Mouse (Mus musculus) CH12.LX (cell line): Measurements from ENCODE around the gene Zc3h15. TPM values are rescaled to one million over a fixed set of nuclear protein-coding genes. Genes with fewer than 3 reads are reported as not detected.

Experiments used
- DNase-seq: peaks from one replicate; pipeline ENCODE4 v3.0.0-alpha.2; 2013; ENCODE audit errors: extremely low read depth
- H3K27ac ChIP-seq: 2 replicates; pipeline ENCODE4 v1.5.1; 2012; ENCODE audit warnings: low read depth, mild to moderate bottlenecking, control low read depth, moderate library complexity; ENCODE audit not compliant: insufficient read depth
- H3K27me3 ChIP-seq: replicated peaks from 2 replicates; pipeline ENCODE3; 2012; ENCODE audit warnings: inconsistent platforms
- H3K36me3 ChIP-seq, 2 experiments: replicated peaks in 1 of 2; 2 replicates each; pipeline versions ENCODE3 to v1.6.1; 2012; ENCODE audit warnings: inconsistent platforms in 1 of 2, low read length in 1 of 2, mild to moderate bottlenecking in 1 of 2, mixed read lengths in 1 of 2, moderate library complexity in 1 of 2; ENCODE audit not compliant: control insufficient read depth in 1 of 2, insufficient read depth in 1 of 2
- H3K4me1 ChIP-seq, 2 experiments: 2 replicates each; pipeline ENCODE4 v1.6.1; 2012; ENCODE audit warnings: inconsistent platforms in 1 of 2, moderate library complexity in 1 of 2; ENCODE audit not compliant: insufficient read depth in 2 of 2, control insufficient read depth in 1 of 2
- H3K4me2 ChIP-seq: 2 replicates; pipeline ENCODE4 v1.6.1; 2012; ENCODE audit warnings: low read depth, mild to moderate bottlenecking, control low read depth; ENCODE audit not compliant: poor library complexity, insufficient read depth, severe bottlenecking
- H3K4me3 ChIP-seq, 3 experiments: fragments of 150-350 bp in 1 of 3; sonication (generic) in 1 of 3; replicated peaks in 1 of 3; 2 replicates each; pipeline versions ENCODE3 to v1.5.1; 2011 to 2012; ENCODE audit warnings: low read depth in 2 of 3, low read length in 2 of 3, mild to moderate bottlenecking in 2 of 3, moderate library complexity in 2 of 3, control low read depth in 1 of 3, improper control_type of control experiment in 1 of 3, inconsistent platforms in 1 of 3, mixed read lengths in 1 of 3; ENCODE audit not compliant: poor library complexity in 1 of 3
- H3K79me2 ChIP-seq: replicated peaks from 2 replicates; pipeline ENCODE4 v1.6.1; 2012; ENCODE audit warnings: mild to moderate bottlenecking, moderate library complexity; ENCODE audit not compliant: control insufficient read depth, poor library complexity, insufficient read depth, severe bottlenecking; ENCODE audit errors: extremely low read depth
- H3K9ac ChIP-seq: 2 replicates; pipeline ENCODE4 v1.6.1; 2012; ENCODE audit warnings: low read depth, mild to moderate bottlenecking, control low read depth, moderate library complexity; ENCODE audit not compliant: insufficient read depth
- H3K9me3 ChIP-seq: replicated peaks from 2 replicates; pipeline ENCODE3; 2012; ENCODE audit warnings: low read length, inconsistent platforms, mixed read lengths
- CHD1 ChIP-seq: IDR thresholded peaks from 2 replicates; pipeline ENCODE4 v1.6.1; 2012; ENCODE audit warnings: low read depth, low read length, improper control_type of control experiment, inconsistent platforms
- CTCF ChIP-seq, 2 experiments: IDR thresholded peaks in 1 of 2; conservative IDR thresholded peaks in 1 of 2; 2 replicates each; pipeline ENCODE4 v1.5.1; 2011 to 2012; ENCODE audit warnings: low read depth in 2 of 2, low read length in 2 of 2, improper control_type of control experiment in 1 of 2, inconsistent platforms in 1 of 2, mild to moderate bottlenecking in 1 of 2, moderate library complexity in 1 of 2
- ETS1 ChIP-seq: conservative IDR thresholded peaks from 2 replicates; pipeline ENCODE4 v1.6.1; 2012; ENCODE audit warnings: low read depth, mild to moderate bottlenecking, inconsistent platforms, low read length, improper control_type of control experiment, moderate library complexity
- GABPA ChIP-seq: IDR thresholded peaks from 2 replicates; pipeline ENCODE4 v1.6.1; 2012; ENCODE audit warnings: low read depth, low read length, improper control_type of control experiment, inconsistent platforms; ENCODE audit not compliant: insufficient replicate concordance
- HCFC1 ChIP-seq: IDR thresholded peaks from 2 replicates; pipeline ENCODE4 v1.6.1; 2012; ENCODE audit warnings: low read depth, mild to moderate bottlenecking, inconsistent platforms, low read length, improper control_type of control experiment
- IRF4 ChIP-seq: IDR thresholded peaks from 2 replicates; pipeline ENCODE4 v1.6.1; 2014; ENCODE audit warnings: low read depth, mild to moderate bottlenecking, inconsistent platforms, low read length, improper control_type of control experiment
- JUN ChIP-seq: IDR thresholded peaks from 2 replicates; pipeline ENCODE4 v1.6.1; 2011; ENCODE audit warnings: low read depth, mild to moderate bottlenecking, low read length, improper control_type of control experiment, moderate library complexity; ENCODE audit not compliant: insufficient read depth
- KAT2A ChIP-seq: IDR thresholded peaks from 2 replicates; pipeline ENCODE4 v1.6.1; 2012; ENCODE audit warnings: low read length, improper control_type of control experiment, inconsistent platforms; ENCODE audit not compliant: insufficient replicate concordance
- MAFK ChIP-seq: IDR thresholded peaks from 2 replicates; pipeline ENCODE4 v1.6.1; 2011; ENCODE audit warnings: low read length, improper control_type of control experiment; ENCODE audit not compliant: insufficient replicate concordance
- MAZ ChIP-seq: IDR thresholded peaks from 2 replicates; pipeline ENCODE4 v1.6.1; 2012; ENCODE audit warnings: low read depth, mild to moderate bottlenecking, inconsistent platforms, low read length, improper control_type of control experiment, moderate library complexity
- MEF2A ChIP-seq: IDR thresholded peaks from 2 replicates; pipeline ENCODE4 v1.6.1; 2014; ENCODE audit warnings: low read depth, mild to moderate bottlenecking, inconsistent platforms, low read length, improper control_type of control experiment, borderline replicate concordance
- MYC ChIP-seq: IDR thresholded peaks from 2 replicates; pipeline ENCODE4 v1.6.1; 2011; ENCODE audit warnings: low read depth, mild to moderate bottlenecking, improper control_type of control experiment, low read length
- PAX5 ChIP-seq: IDR thresholded peaks from 2 replicates; pipeline ENCODE4 v1.6.1; 2012; ENCODE audit warnings: low read length, inconsistent platforms, mixed read lengths
- SMC3 ChIP-seq: IDR thresholded peaks from 2 replicates; pipeline ENCODE4 v1.6.1; 2011; ENCODE audit warnings: low read depth, low read length, improper control_type of control experiment
- USF1 ChIP-seq: IDR thresholded peaks from 2 replicates; pipeline ENCODE4 v1.6.1; 2014; ENCODE audit warnings: low read depth, mild to moderate bottlenecking, inconsistent platforms, low read length, improper control_type of control experiment
- ZNF384 ChIP-seq: IDR thresholded peaks from 2 replicates; pipeline ENCODE4 v1.6.1; 2012; ENCODE audit warnings: low read depth, low read length, improper control_type of control experiment, inconsistent platforms
- dilution Hi-C: fragments of 300-500 bp; cut with MboI; formaldehyde crosslinking; loops from 2 replicates; pipeline ENCODE4 v1.14.3; 2020; ENCODE audit warnings: low sequenced_read_pairs; ENCODE audit not compliant: extremely low pct_unique_long_range_greater_than_20kb, extremely low pct_ligation_motif_present
- in situ Hi-C: fragments of 300-500 bp; cut with MboI; formaldehyde crosslinking; loops from 3 replicates; pipeline ENCODE4 v1.14.3; 2019; ENCODE audit warnings: low sequenced_read_pairs, low pct_ligation_motif_present, low pct_unique_long_range_greater_than_20kb, mixed read lengths
- polyA plus RNA-seq: library from polyadenylated mRNA; unstranded; fragments of >175 nt; gene quantifications from 2 replicates; pipeline ENCODE4 v1.2.1, GENCODE M21; 2012; ENCODE audit warnings: low read depth; ENCODE audit not compliant: insufficient read length
- total RNA-seq, 2 experiments: library from RNA; depleted of rRNA; stranded (reverse); fragments of 300-350 nt in 1 of 2; fragments of >200 nt in 1 of 2; gene quantifications; 2 replicates each; pipeline ENCODE4 v1.2.3; 2012 to 2014

Gene Zc3h15
- total and polyA plus RNA-seq, 3 experiments: 172 to 277 (median 233) TPM

GRCm38 (mm10) chr2:83669988-83670387, 25.8 kb downstream of the Zc3h15 start:
- Histone ChIP-seq H3K9me3 (no peaks in the 10 kb centered on the region), H3K9ac (no peak overlapping the region), H3K79me2 (peaks cover 6% of the 10 kb centered on the region; the same call in 1 of the 2 replicates), H3K4me2 (no peak overlapping the region), H3K36me3 (peaks cover 28 to 73% of the 10 kb centered on the region in 2 experiments), H3K27ac (no peak overlapping the region), H3K27me3 (no peaks in the 10 kb centered on the region), H3K4me1 (no peaks in the 10 kb centered on the region), H3K4me3 (no peak overlapping the region)
- in situ Hi-C loops (loop anchor here (5.0 kb wide), 1 partner anchor 37 kb away; no protein-coding TSS in a partner anchor), dilution Hi-C loops (no loop called here)
- TF ChIP-seq CTCF (conservative IDR thresholded peaks at IDR 0.05 in 1 of 2, IDR thresholded peaks at IDR 0.05 in 1 of 2; ENCODE audit: low read depth in 2 of 2, low read length in 2 of 2) (peak in 1 of 2 experiments; percentile 38; a peak in 2 of 4 replicates), ZNF384 (no peak)
- no peak for DNase-seq

GRCm38 (mm10) chr2:83671843-83672242, 27.6 kb downstream of the Zc3h15 start:
- peaks cover 28 to 80% of the 10 kb centered on the region in 2 experiments for H3K36me3 ChIP-seq
- dilution Hi-C loops: no loop called here

GRCm38 (mm10) chr2:83673067-83673466, 28.8 kb downstream of the Zc3h15 start:
- no peaks in the 10 kb centered on the region for H3K27me3 ChIP-seq
- H3K4me2 ChIP-seq: no peak overlapping the region
- H3K4me1 ChIP-seq: no peaks in the 10 kb centered on the region
- H3K9me3 ChIP-seq: no peaks in the 10 kb centered on the region
- no peak overlapping the region for H3K27ac ChIP-seq
- in situ Hi-C loops (loop anchor here (5.0 kb wide), 1 partner anchor 34 kb away; no protein-coding TSS in a partner anchor), dilution Hi-C loops (no loop called here)
- H3K9ac ChIP-seq: no peak overlapping the region
- DNase-seq: no peak
- H3K79me2 ChIP-seq: peaks cover 2% of the 10 kb centered on the region; the same call in 1 of the 2 replicates
- H3K36me3 ChIP-seq: peaks cover 26 to 77% of the 10 kb centered on the region in 2 experiments
- H3K4me3 ChIP-seq: no peak overlapping the region
- TF ChIP-seq ETS1 (no peak), CHD1 (no peak)

More at GRCm38 (mm10) chr2:83671843-83672242, 27.6 kb downstream of the Zc3h15 start:
- peaks cover 6% of the 10 kb centered on the region; the same call in 1 of the 2 replicates for H3K79me2 ChIP-seq
- DNase-seq: no peak
- TF ChIP-seq IRF4 (no peak), ETS1 (no peak), MAFK (no peak), GABPA (no peak), PAX5 (no peak), HCFC1 (no peak), SMC3 (no peak), KAT2A (no peak), MYC (no peak), USF1 (no peak), JUN (no peak), MAZ (no peak), MEF2A (no peak)
- H3K9ac ChIP-seq: no peak overlapping the region
- H3K4me1 ChIP-seq: no peaks in the 10 kb centered on the region
- no peaks in the 10 kb centered on the region for H3K9me3 ChIP-seq
- H3K4me2 ChIP-seq: no peak overlapping the region
- no peak overlapping the region for H3K4me3 ChIP-seq
- no peak overlapping the region for H3K27ac ChIP-seq
- in situ Hi-C loops: loop anchor here (5.0 kb wide), 1 partner anchor 35 kb away; no protein-coding TSS in a partner anchor
- H3K27me3 ChIP-seq: no peaks in the 10 kb centered on the region
